Mouse (Mus musculus) right cerebral cortex, postnatal 10 days (tissue): ENCODE data around the gene Lix1l.

Experiments used
- DNase-seq, 2 experiments: peaks; one replicate each; pipeline ENCODE4 v3.0.0; 2021; ENCODE audit warnings: low spot score in 2 of 2

Lix1l gene

GRCm38 (mm10) chr3:96600639-96601250 lies at the start of gene Lix1l:
Gene Lix1l, plus strand, starts transcription at chr3:96601149.
- peak; percentile 97 to 98 for DNase-seq

GRCm38 (mm10) chr3:96551203-96551602 lies 49.7 kb upstream of the Lix1l start:
- DNase-seq, result peak; percentile 61 to 75

- no peak for DNase-seq
These were observed 49.1 kb upstream of the Lix1l start for GRCm38 (mm10) chr3:96551890-96552289.

GRCm38 (mm10) chr3:96553601-96554000 lies 47.3 kb upstream of the Lix1l start:
- DNase-seq, result no peak

- no peak for DNase-seq
These were observed 46.7 kb upstream of the Lix1l start for GRCm38 (mm10) chr3:96554251-96554650.

- peak; percentile 71 to 80 for DNase-seq
These were observed 45.8 kb upstream of the Lix1l start for GRCm38 (mm10) chr3:96555041-96555596.

- DNase-seq, result no peak
These were observed 44.8 kb upstream of the Lix1l start for GRCm38 (mm10) chr3:96555999-96556614.

GRCm38 (mm10) chr3:96556651-96557635 lies 44.0 kb upstream of the Lix1l start:
- no peak for DNase-seq

- peak; percentile 99 for DNase-seq
These were observed 43.3 kb upstream of the Lix1l start, which contains the start of gene Txnip for GRCm38 (mm10) chr3:96557694-96558093. Gene Txnip, plus strand, starts transcription at chr3:96557957.

GRCm38 (mm10) chr3:96558159-96558558 lies 42.8 kb upstream of the Lix1l start:
- DNase-seq, result no peak

GRCm38 (mm10) chr3:96558668-96559196 lies 42.2 kb upstream of the Lix1l start:
- no peak for DNase-seq

- no peak for DNase-seq
These were observed 41.5 kb upstream of the Lix1l start for GRCm38 (mm10) chr3:96559398-96559910.

GRCm38 (mm10) chr3:96559911-96560850 lies 40.8 kb upstream of the Lix1l start:
- no peak for DNase-seq

GRCm38 (mm10) chr3:96560881-96561668 lies 39.9 kb upstream of the Lix1l start:
- no peak for DNase-seq

GRCm38 (mm10) chr3:96561946-96562681 lies 38.8 kb upstream of the Lix1l start:
- DNase-seq, result no peak

- no peak for DNase-seq
These were observed 37.7 kb upstream of the Lix1l start for GRCm38 (mm10) chr3:96563267-96563666.

- no peak for DNase-seq
These were observed 36.9 kb upstream of the Lix1l start for GRCm38 (mm10) chr3:96563911-96564632.

GRCm38 (mm10) chr3:96564633-96565032 lies 36.3 kb upstream of the Lix1l start:
- DNase-seq, result no peak
